Mouse (Mus musculus): ENCODE measurements at regions not wholly inside any gene's neighbourhood (a gene's known extent, or its start where the extent isn't known, plus 50 kb on each side); places are given as distances from the start of the nearest gene placed in this dataset. TPM values are rescaled to one million over a fixed set of nuclear protein-coding genes. Genes with fewer than 3 reads are reported as not detected.

Small RNA genes in the stretch of these regions (microRNA-seq; reads per million reads assigned to microRNA genes)
- gene Gm22402 = not detected
